Mouse (Mus musculus): ENCODE measurements around the gene Capza2. TPM values are rescaled to one million over a fixed set of nuclear protein-coding genes. Genes with fewer than 3 reads are reported as not detected.
A peak's percentile ranks its signal among the peaks of the same experiment; 100 is the strongest.
"Not testable (repeated sequence)": the region's sequence is repeated elsewhere in the genome, so short reads cannot be mapped to it uniquely, and the experiment has no call there.

The Capza2 gene
- total RNA-seq, 2 experiments from 2014 or later = 164 to 173 TPM

DNA sequence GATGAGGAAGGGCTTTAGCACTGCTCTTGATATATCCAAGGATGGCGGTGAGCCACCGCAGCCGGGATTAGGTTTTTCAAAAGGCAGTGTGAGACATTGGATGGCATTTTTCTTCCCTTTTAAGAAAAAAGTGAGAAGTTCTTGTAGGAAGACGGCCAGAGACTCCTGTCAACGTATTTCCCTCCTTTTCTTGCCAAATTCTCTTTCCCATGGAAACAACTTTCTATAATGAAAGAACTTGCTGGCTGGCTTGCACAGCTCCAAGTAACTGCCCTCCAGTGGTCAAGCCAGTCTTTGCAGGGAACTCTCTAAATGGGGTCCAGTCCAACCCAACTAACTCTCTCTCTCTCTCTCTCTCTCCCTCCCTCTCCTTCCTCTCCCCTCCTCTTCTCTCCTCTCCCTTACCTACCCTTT, 60.3 kb downstream of the Capza2 start:
- peak; percentile 72 to 79 for DNase-seq
- intact Hi-C loops (cut with DNase I) = no loop called here

DNA sequence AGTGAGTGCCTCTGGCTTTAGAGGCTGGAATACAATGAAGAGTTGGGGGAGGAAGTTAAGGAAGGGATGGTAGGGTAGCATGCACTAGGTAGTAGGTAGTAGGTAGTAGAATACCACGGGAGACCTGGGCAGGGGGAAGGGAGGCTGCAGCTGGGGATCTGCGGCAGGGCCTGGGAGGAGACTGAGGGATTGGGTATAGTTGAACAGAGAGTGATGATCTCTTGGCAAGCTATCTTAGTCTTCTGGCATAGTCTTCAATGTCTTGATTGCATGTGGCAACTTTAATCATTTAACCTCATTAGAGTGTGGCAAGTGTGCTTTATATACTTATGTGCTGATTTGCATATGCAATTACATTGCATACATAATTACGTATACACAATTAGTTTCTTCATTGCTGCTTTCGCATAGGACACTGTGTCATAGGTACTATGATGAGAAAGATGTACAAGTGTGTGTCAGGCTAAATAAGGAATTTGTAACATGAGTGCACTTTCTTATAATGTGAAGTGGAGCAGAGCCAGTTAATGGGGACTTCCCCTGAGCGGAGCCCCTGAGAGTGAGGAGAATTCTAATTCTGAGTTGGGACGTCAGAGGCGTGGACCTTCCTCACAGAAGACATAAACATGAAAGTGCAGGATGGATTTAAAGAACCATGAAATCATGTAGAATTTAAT, 65.0 kb downstream of the Capza2 start:
- intact Hi-C loops (cut with DNase I) = no loop called here
- no peak for DNase-seq

GRCm38 (mm10) chr6:17704038-17704437, 68.0 kb downstream of the Capza2 start:
- intact Hi-C loops (cut with DNase I); DNase-seq: not testable (repeated sequence)

DNA sequence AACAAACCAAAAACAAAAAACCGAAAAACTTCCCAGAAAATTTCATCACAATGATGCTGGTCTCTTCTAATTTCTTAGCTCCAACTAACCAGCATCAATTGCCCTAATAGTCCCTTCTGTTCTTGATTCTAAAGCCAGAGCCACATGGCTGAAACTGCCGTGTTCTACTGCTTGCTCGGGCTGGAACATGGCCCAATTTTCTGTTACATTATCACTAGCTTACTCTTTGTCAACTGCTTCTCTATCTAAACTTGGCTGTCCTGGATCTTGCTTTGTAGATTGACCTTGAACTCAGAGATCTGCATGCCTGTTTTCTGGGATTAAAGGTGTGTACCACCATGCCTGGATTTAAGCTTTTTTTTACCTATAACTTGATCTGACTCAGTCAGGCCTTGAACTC, 69.9 kb downstream of the Capza2 start:
- intact Hi-C loops (cut with DNase I) = no loop called here
- DNase-seq = no peak

Other genes with a start within 250 kb of the Capza2 start
- 1 to 10 TPM; 3.1 to 4.7 TPM for gene Met, start 172.4 kb upstream of the Capza2 start, total RNA-seq (2021)
- 10 to 100 TPM; 29.8 to 30.7 TPM for gene St7, start 56.7 kb downstream of the Capza2 start, total RNA-seq (2021)

Data from heart, postnatal 10 days (tissue).